Mouse (Mus musculus): ENCODE results near the gene Sh3rf3.

DNA sequence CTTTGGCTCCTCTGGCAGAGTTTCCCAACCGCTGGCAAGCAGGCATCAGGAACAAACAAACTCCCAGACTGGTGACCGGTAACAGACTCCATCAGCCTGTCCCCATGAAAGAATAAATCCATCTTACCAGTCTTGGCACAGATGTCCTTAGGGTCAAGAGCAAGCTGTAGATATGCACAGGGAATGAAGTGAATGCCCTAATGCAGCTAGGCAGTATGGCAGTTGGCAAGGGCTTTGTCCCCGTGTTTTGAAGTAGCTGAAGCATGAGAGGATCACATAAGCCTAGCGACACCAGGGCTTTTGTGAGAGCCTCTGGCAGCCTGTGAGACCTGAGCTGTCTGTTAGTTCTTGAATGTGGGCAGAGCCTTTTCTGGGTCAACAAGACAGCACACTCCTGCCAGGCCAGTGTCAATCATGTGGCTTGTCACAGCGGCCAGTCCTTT lies 93.9 kb downstream of the Sh3rf3 start:
- TF ChIP-seq CTCF (IDR thresholded peaks at IDR 0.05; ENCODE audit: extremely low read depth, insufficient read depth, insufficient read length, insufficient replicate concordance), result no peak
- no peak for TF ChIP-seq POLR2A (IDR thresholded peaks at IDR 0.05; ENCODE audit: low read depth, low read length)

Measured in spleen, adult 2 months (tissue).